Mouse (Mus musculus) MEL (cell line): ENCODE data around the gene Ercc6l2. TPM values are rescaled to one million over a fixed set of nuclear protein-coding genes. Genes with fewer than 3 reads are reported as not detected.

ENCODE experiments used
- DNase-seq: peaks from one replicate; pipeline ENCODE4 v3.0.0; 2011; ENCODE audit warnings: low read depth, low spot score
- H3K27ac ChIP-seq: 2 replicates; pipeline ENCODE4 v1.5.1; 2012; ENCODE audit warnings: low read depth, mild to moderate bottlenecking, control low read depth, low read length, moderate library complexity; ENCODE audit not compliant: control insufficient read depth
- H3K27me3 ChIP-seq, 2 experiments: fragments of 150-350 bp in 1 of 2; sonication (generic) in 1 of 2; 2 replicates each; pipeline ENCODE4 v1.6.1; 2012; ENCODE audit warnings: low read length in 2 of 2, mild to moderate bottlenecking in 2 of 2, improper control_type of control experiment in 1 of 2, moderate library complexity in 1 of 2; ENCODE audit not compliant: insufficient read depth in 2 of 2, control insufficient read depth in 1 of 2
- H3K36me3 ChIP-seq, 2 experiments: 2 replicates each; pipeline ENCODE4 v1.6.1; 2012 to 2014; ENCODE audit warnings: low read length in 2 of 2, improper control_type of control experiment in 1 of 2, inconsistent platforms in 1 of 2, mild to moderate bottlenecking in 1 of 2; ENCODE audit not compliant: insufficient read depth in 2 of 2, control insufficient read depth in 1 of 2
- H3K4me1 ChIP-seq, 2 experiments: fragments of 150-350 bp in 1 of 2; sonication (generic) in 1 of 2; 2 replicates each; pipeline ENCODE4 v1.6.1; 2012; ENCODE audit warnings: low read length in 2 of 2, improper control_type of control experiment in 1 of 2, mild to moderate bottlenecking in 1 of 2; ENCODE audit not compliant: insufficient read depth in 2 of 2, control insufficient read depth in 1 of 2
- H3K4me3 ChIP-seq, 2 experiments: fragments of 150-350 bp in 1 of 2; sonication (generic) in 1 of 2; 2 replicates each; pipeline ENCODE4 v1.5.1; 2012; ENCODE audit warnings: low read depth in 2 of 2, low read length in 2 of 2, mild to moderate bottlenecking in 2 of 2, moderate library complexity in 2 of 2, control low read depth in 1 of 2, improper control_type of control experiment in 1 of 2; ENCODE audit not compliant: control insufficient read depth in 1 of 2, insufficient read depth in 1 of 2
- H3K79me2 ChIP-seq: 2 replicates; pipeline ENCODE4 v1.6.1; 2012; ENCODE audit warnings: mild to moderate bottlenecking, low read length, moderate library complexity; ENCODE audit not compliant: control insufficient read depth, poor library complexity, insufficient read depth
- H3K9ac ChIP-seq: 2 replicates; pipeline ENCODE4 v1.6.1; 2012; ENCODE audit warnings: low read depth, mild to moderate bottlenecking, control low read depth, low read length, moderate library complexity; ENCODE audit not compliant: control insufficient read depth, poor library complexity, severe bottlenecking
- H3K9me3 ChIP-seq: fragments of 150-350 bp; sonication (generic); replicated peaks from 2 replicates; pipeline ENCODE4 v1.6.1; 2012; ENCODE audit warnings: mild to moderate bottlenecking, low read length, improper control_type of control experiment, moderate library complexity; ENCODE audit not compliant: insufficient read depth
- BHLHE40 ChIP-seq: IDR thresholded peaks from 2 replicates; pipeline ENCODE4 v1.6.1; 2012; ENCODE audit warnings: low read depth, mild to moderate bottlenecking, inconsistent platforms, low read length, improper control_type of control experiment, borderline replicate concordance
- EP300 ChIP-seq, 2 experiments: IDR thresholded peaks; 2 replicates each; pipeline ENCODE4 v1.6.1; 2011; ENCODE audit warnings: improper control_type of control experiment in 2 of 2, low read length in 2 of 2, low read depth in 1 of 2, mild to moderate bottlenecking in 1 of 2
- ETS1 ChIP-seq: IDR thresholded peaks from 2 replicates; pipeline ENCODE4 v1.6.1; 2012; ENCODE audit warnings: low read depth, mild to moderate bottlenecking, inconsistent platforms, low read length, improper control_type of control experiment, moderate library complexity
- GABPA ChIP-seq: IDR thresholded peaks from 2 replicates; pipeline ENCODE4 v1.6.1; 2012; ENCODE audit warnings: low read depth, mild to moderate bottlenecking, inconsistent platforms, low read length, improper control_type of control experiment, moderate library complexity
- JUND ChIP-seq: IDR thresholded peaks from 2 replicates; pipeline ENCODE4 v1.6.1; 2011; ENCODE audit warnings: low read depth, mild to moderate bottlenecking, improper control_type of control experiment, low read length
- KAT2A ChIP-seq: conservative IDR thresholded peaks from 2 replicates; pipeline ENCODE4 v1.6.1; 2012; ENCODE audit warnings: low read depth, low read length, improper control_type of control experiment, inconsistent platforms
- MXI1 ChIP-seq: IDR thresholded peaks from 2 replicates; pipeline ENCODE4 v1.6.1; 2011; ENCODE audit warnings: mild to moderate bottlenecking, low read depth, low read length, improper control_type of control experiment
- MYB ChIP-seq: IDR thresholded peaks from 2 replicates; pipeline ENCODE4 v1.6.1; 2011; ENCODE audit warnings: mild to moderate bottlenecking, low read depth, low read length, improper control_type of control experiment
- MYC ChIP-seq: IDR thresholded peaks from 2 replicates; pipeline ENCODE4 v1.6.1; 2011; ENCODE audit warnings: low read depth, mild to moderate bottlenecking, low read length, improper control_type of control experiment, moderate library complexity
- POLR2AphosphoS2 ChIP-seq: IDR thresholded peaks from 2 replicates; pipeline ENCODE4 v1.6.1; 2011; ENCODE audit warnings: low read length, improper control_type of control experiment
- POLR2AphosphoS5 ChIP-seq: IDR thresholded peaks from 2 replicates; pipeline ENCODE4 v1.6.1; 2012; ENCODE audit warnings: low read depth, borderline replicate concordance, mild to moderate bottlenecking, inconsistent platforms, low read length, moderate library complexity, mixed read lengths
- RAD21 ChIP-seq: IDR thresholded peaks from 2 replicates; pipeline ENCODE4 v1.6.1; 2011; ENCODE audit warnings: mild to moderate bottlenecking, low read depth, low read length, improper control_type of control experiment
- SMC3 ChIP-seq: IDR thresholded peaks from 2 replicates; pipeline ENCODE4 v1.6.1; 2011; ENCODE audit warnings: low read depth, low read length, improper control_type of control experiment
- USF1 ChIP-seq: IDR thresholded peaks from 2 replicates; pipeline ENCODE4 v1.6.1; 2014; ENCODE audit warnings: low read depth, mild to moderate bottlenecking, inconsistent platforms, low read length, improper control_type of control experiment, moderate library complexity
- USF2 ChIP-seq, 2 experiments: IDR thresholded peaks; 2 replicates each; pipeline ENCODE4 v1.6.1; 2011 to 2012; ENCODE audit warnings: improper control_type of control experiment in 2 of 2, low read length in 2 of 2, borderline replicate concordance in 1 of 2, inconsistent platforms in 1 of 2, low read depth in 1 of 2, mild to moderate bottlenecking in 1 of 2; ENCODE audit not compliant: insufficient read depth in 1 of 2
- ZC3H11A ChIP-seq: IDR thresholded peaks from 2 replicates; pipeline ENCODE4 v1.6.1; 2012; ENCODE audit warnings: low read depth, mild to moderate bottlenecking, inconsistent platforms, low read length, improper control_type of control experiment
- polyA plus RNA-seq, 2 experiments: library from polyadenylated mRNA; stranded (reverse) in 1 of 2; unstranded in 1 of 2; fragments of >175 nt in 1 of 2; fragments of >200 nt in 1 of 2; gene quantifications; 2 replicates each; pipeline versions ENCODE4 v1.2.1 to v1.2.4; 2012; ENCODE audit warnings: low replicate concordance in 2 of 2, low read depth in 1 of 2; ENCODE audit not compliant: insufficient read length in 2 of 2, insufficient read depth in 1 of 2, missing spikeins in 1 of 2
- total RNA-seq: library from RNA; depleted of rRNA; stranded (reverse); fragments of 300-350 nt; gene quantifications from 2 replicates; pipeline ENCODE4 v1.2.3, GENCODE M21; 2012

Gene Ercc6l2
- total and polyA plus RNA-seq, 3 experiments, result 15.6 to 61.7 (median 19.4) TPM

DNA sequence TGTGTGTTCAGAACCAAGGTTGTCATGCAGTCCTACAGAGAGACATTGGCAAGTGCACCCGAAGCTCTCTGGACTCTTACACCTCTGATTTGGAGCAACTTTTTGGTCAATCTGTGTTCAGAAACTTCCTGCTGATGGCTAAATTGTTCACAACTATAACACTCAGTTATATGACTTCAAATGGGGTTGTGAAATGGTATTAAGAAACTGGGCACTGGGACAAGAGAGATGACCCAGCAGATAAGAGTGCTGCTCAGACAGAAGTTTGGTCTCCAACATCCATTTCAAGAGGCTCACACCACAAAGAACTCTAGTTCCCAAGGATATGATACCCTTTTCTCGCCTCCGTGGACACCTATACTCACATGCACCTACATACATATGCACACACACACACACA lies 16.4 kb upstream of the Ercc6l2 start:
- Histone ChIP-seq H3K9me3 (no peaks in the 10 kb centered on the region), H3K4me3 (no peak overlapping the region)
- TF ChIP-seq USF1, result no peak
- no peak for TF ChIP-seq EP300 (IDR thresholded peaks at IDR 0.05; ENCODE audit: low read depth in 1 of 2, low read length in 2 of 2)
- no peak for TF ChIP-seq POLR2AphosphoS2
- no peak for TF ChIP-seq MXI1
- TF ChIP-seq MYB, result no peak
- no peak for TF ChIP-seq SMC3
- no peak for TF ChIP-seq POLR2AphosphoS5
- TF ChIP-seq KAT2A, result no peak
- no peak for TF ChIP-seq JUND
- TF ChIP-seq, all 39 proteins: peak for 0
- no peak for DNase-seq
- H3K79me2 ChIP-seq, result no peaks in the 10 kb centered on the region
- no peaks in the 10 kb centered on the region for H3K36me3 ChIP-seq
- H3K9ac ChIP-seq, result no peak overlapping the region
- no peak overlapping the region for H3K27ac ChIP-seq
- peaks cover 0 to 17% of the 10 kb centered on the region in 2 experiments for H3K27me3 ChIP-seq
- no peaks in the 10 kb centered on the region for H3K4me1 ChIP-seq

DNA sequence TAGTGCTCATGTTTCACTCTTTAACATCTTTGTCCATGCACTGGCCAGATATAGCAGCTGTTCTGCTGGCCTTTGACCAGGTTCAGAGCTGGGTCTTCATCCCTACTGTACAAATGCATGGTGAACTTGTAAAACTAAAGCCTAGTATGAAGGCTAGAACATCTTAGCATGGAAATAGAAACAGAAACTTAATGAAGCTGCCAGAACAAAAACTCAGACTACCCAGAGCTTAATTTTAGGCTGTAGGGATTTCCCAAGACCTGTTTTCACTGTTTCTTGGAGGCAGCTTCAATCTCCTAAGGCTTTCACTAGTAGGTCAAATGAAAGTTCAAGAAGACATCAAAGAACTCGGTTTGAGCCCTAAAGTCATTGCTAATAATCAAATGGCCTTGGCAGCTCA lies 15.1 kb upstream of the Ercc6l2 start:
- Histone ChIP-seq H3K9ac (no peak overlapping the region), H3K36me3 (no peaks in the 10 kb centered on the region), H3K79me2 (no peaks in the 10 kb centered on the region), H3K9me3 (no peaks in the 10 kb centered on the region), H3K4me1 (no peaks in the 10 kb centered on the region), H3K27me3 (peaks cover 0 to 20% of the 10 kb centered on the region in 2 experiments), H3K27ac (no peak overlapping the region), H3K4me3 (no peak overlapping the region)
- TF ChIP-seq GABPA (no peak), MYC (no peak), RAD21 (no peak), ETS1 (no peak), USF2 (IDR thresholded peaks at IDR 0.05; ENCODE audit: borderline replicate concordance in 1 of 2, insufficient read depth in 1 of 2, low read depth in 1 of 2, low read length in 2 of 2) (no peak), ZC3H11A (no peak), EP300 (IDR thresholded peaks at IDR 0.05; ENCODE audit: low read depth in 1 of 2, low read length in 2 of 2) (no peak), BHLHE40 (no peak), POLR2AphosphoS2 (no peak), SMC3 (no peak)
- DNase-seq, result no peak
